Mouse (Mus musculus): Measurements from ENCODE around the gene C9orf72.

DNA sequence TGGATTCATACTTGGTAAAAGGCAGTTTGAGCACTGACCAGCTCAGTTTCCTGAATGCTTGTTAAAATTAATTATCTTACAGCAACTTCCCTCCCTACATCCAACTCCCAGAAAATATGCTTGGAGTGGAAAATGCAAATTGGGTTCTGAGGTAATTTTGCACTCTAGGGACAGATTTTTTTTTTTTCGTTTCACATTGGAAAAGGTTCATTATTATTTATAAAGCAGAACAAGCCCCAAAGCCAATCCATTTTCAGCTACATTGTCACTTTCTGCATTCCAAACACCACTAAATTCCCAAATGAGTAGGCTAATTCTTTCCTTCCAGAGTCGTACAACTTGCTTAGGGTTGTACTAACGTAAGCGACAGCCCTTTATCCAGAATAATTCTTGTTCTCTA lies 12.7 kb upstream of the C9orf72 start:
- TF ChIP-seq CTCF (IDR thresholded peaks at IDR 0.05; ENCODE audit: borderline replicate concordance, insufficient read depth, low read depth, low read length) (no peak), POLR2A (IDR thresholded peaks at IDR 0.05; ENCODE audit: borderline replicate concordance, insufficient read depth, low read length) (no peak)

Measured in cerebellum, adult 2 months (tissue).